Mouse (Mus musculus) spleen, adult 10 weeks (tissue): ENCODE results near the gene Gm17387. TPM values are rescaled to one million over a fixed set of nuclear protein-coding genes. Genes with fewer than 3 reads are reported as not detected.

Experiments used
- polyA plus RNA-seq: library from polyadenylated mRNA; stranded (reverse); fragments of 350-450 nt; fragmentation: Illumina TruSeq; extraction: RNeasy Lipid Tissue Mini Kit (QIAGEN cat#74804); gene quantifications from one replicate; pipeline ENCODE4 v1.2.3, GENCODE M21; 2015; ENCODE audit warnings: low replicate concordance; ENCODE audit not compliant: insufficient read depth

Gm17387 gene
- polyA plus RNA-seq, result not detected

GRCm38 (mm10) chr7:141028831-141029230 is at the start of gene Gm17387:
Gene Gm17387, plus strand, starts transcription at chr7:141029131.

GRCm38 (mm10) chr7:141010593-141010992 is 18.3 kb upstream of the Gm17387 start, which contains the start of gene Ifitm3:
Gene Ifitm3, minus strand, starts transcription at chr7:141010770.

GRCm38 (mm10) chr7:141017824-141018223 is 11.1 kb upstream of the Gm17387 start, which contains the start of gene Ifitm6:
Gene Ifitm6, minus strand, starts transcription at chr7:141017924.

GRCm38 (mm10) chr7:141060426-141061242 is 31.7 kb downstream of the Gm17387 start, which contains the start of gene B4galnt4:
Gene B4galnt4, plus strand, starts transcription at chr7:141061104.

GRCm38 (mm10) chr7:141077841-141078240 is 48.9 kb downstream of the Gm17387 start, which contains the start of gene Pkp3:
Gene Pkp3, plus strand, starts transcription at chr7:141078218.

Other genes starting within 250 kb of the Gm17387 start
- gene Syce1, start 241.3 kb upstream of the Gm17387 start, polyA plus RNA-seq, result 0.75 TPM
- gene Zfp941, start 207.0 kb upstream of the Gm17387 start, polyA plus RNA-seq, result not detected
- gene Urah, start 194.1 kb upstream of the Gm17387 start, polyA plus RNA-seq, result not detected
- not detected for gene Scgb1c1, start 183.6 kb upstream of the Gm17387 start, polyA plus RNA-seq
- gene Odf3, start 181.3 kb upstream of the Gm17387 start, polyA plus RNA-seq, result not detected
- not detected for gene Gm45785, start 172.8 kb upstream of the Gm17387 start, polyA plus RNA-seq
- 50.8 TPM for gene Ric8a, start 172.2 kb upstream of the Gm17387 start, polyA plus RNA-seq
- gene Bet1l, start 171.6 kb upstream of the Gm17387 start, polyA plus RNA-seq, result 16.2 TPM
- gene Psmd13, start 147.2 kb upstream of the Gm17387 start, polyA plus RNA-seq, result 119 TPM
- gene Sirt3, start 146.8 kb upstream of the Gm17387 start, polyA plus RNA-seq, result 10.2 TPM
- gene Cox8b, start 128.7 kb upstream of the Gm17387 start, polyA plus RNA-seq, result not detected
- 0.07 TPM for gene Nlrp6, start 108.2 kb upstream of the Gm17387 start, polyA plus RNA-seq
- gene Pgghg, start 87.7 kb upstream of the Gm17387 start, polyA plus RNA-seq, result 11.0 TPM
- gene Ifitm5, start 78.8 kb upstream of the Gm17387 start, polyA plus RNA-seq, result 0.47 TPM
- gene Gm45717, start 73.2 kb upstream of the Gm17387 start, polyA plus RNA-seq, result not detected
- gene Ifitm2, start 73.1 kb upstream of the Gm17387 start, polyA plus RNA-seq, result 142 TPM
- gene Ifitm1, start 61.9 kb upstream of the Gm17387 start, polyA plus RNA-seq, result 72.5 TPM
- 262 TPM for gene Ifitm3, start 18.4 kb upstream of the Gm17387 start, polyA plus RNA-seq
- gene Ifitm6, start 11.2 kb upstream of the Gm17387 start, polyA plus RNA-seq, result 60.0 TPM
- gene B4galnt4, start 32.0 kb downstream of the Gm17387 start, polyA plus RNA-seq, result 0.21 TPM
- 14.6 TPM for gene Pkp3, start 49.1 kb downstream of the Gm17387 start, polyA plus RNA-seq
- 22.3 TPM for gene Sigirr, start 71.4 kb downstream of the Gm17387 start, polyA plus RNA-seq
- not detected for gene Ano9, start 88.7 kb downstream of the Gm17387 start, polyA plus RNA-seq
- 20.3 TPM for gene Ptdss2, start 93.3 kb downstream of the Gm17387 start, polyA plus RNA-seq
- gene Rnh1, start 143.7 kb downstream of the Gm17387 start, polyA plus RNA-seq, result 38.6 TPM
- 16.9 TPM for gene Hras, start 164.9 kb downstream of the Gm17387 start, polyA plus RNA-seq
- gene Lrrc56, start 165.0 kb downstream of the Gm17387 start, polyA plus RNA-seq, result 1.5 TPM
- 2.9 TPM for gene Lmntd2, start 184.9 kb downstream of the Gm17387 start, polyA plus RNA-seq
- gene Rassf7, start 186.7 kb downstream of the Gm17387 start, polyA plus RNA-seq, result 3.6 TPM
- 70.7 TPM for gene Phrf1, start 199.7 kb downstream of the Gm17387 start, polyA plus RNA-seq
- 74.7 TPM for gene Irf7, start 237.3 kb downstream of the Gm17387 start, polyA plus RNA-seq
- gene Cdhr5, start 247.7 kb downstream of the Gm17387 start, polyA plus RNA-seq, result 0.19 TPM